Mouse (Mus musculus) MEL (cell line): Measurements from ENCODE around the gene Wdr89.

ENCODE experiments used
- CHD1 ChIP-seq: IDR thresholded peaks from 2 replicates; pipeline ENCODE4 v1.6.1; 2012; ENCODE audit warnings: low read depth, mild to moderate bottlenecking, inconsistent platforms, low read length, improper control_type of control experiment
- CTCF ChIP-seq, 3 experiments: IDR thresholded peaks in 2 of 3; conservative IDR thresholded peaks in 1 of 3; 2 replicates each; pipeline ENCODE4 v1.5.1; 2011 to 2012; ENCODE audit warnings: low read length in 3 of 3, low read depth in 2 of 3, mild to moderate bottlenecking in 2 of 3, improper control_type of control experiment in 1 of 3, inconsistent platforms in 1 of 3, mixed read lengths in 1 of 3, moderate library complexity in 1 of 3; ENCODE audit not compliant: control insufficient read depth in 1 of 3, insufficient read depth in 1 of 3, poor library complexity in 1 of 3, severe bottlenecking in 1 of 3
- JUND ChIP-seq: IDR thresholded peaks from 2 replicates; pipeline ENCODE4 v1.6.1; 2011; ENCODE audit warnings: low read depth, mild to moderate bottlenecking, improper control_type of control experiment, low read length
- MAX ChIP-seq: IDR thresholded peaks from 2 replicates; pipeline ENCODE4 v1.6.1; 2011; ENCODE audit warnings: low read length, improper control_type of control experiment
- MYB ChIP-seq: IDR thresholded peaks from 2 replicates; pipeline ENCODE4 v1.6.1; 2011; ENCODE audit warnings: mild to moderate bottlenecking, low read depth, low read length, improper control_type of control experiment
- POLR2A ChIP-seq, 2 experiments: IDR thresholded peaks; 2 replicates each; pipeline ENCODE4 v1.6.1; 2011 to 2012; ENCODE audit warnings: low read length in 2 of 2, mild to moderate bottlenecking in 2 of 2, control low read depth in 1 of 2, improper control_type of control experiment in 1 of 2, low read depth in 1 of 2, moderate library complexity in 1 of 2; ENCODE audit not compliant: control insufficient read depth in 1 of 2, insufficient read depth in 1 of 2, poor library complexity in 1 of 2
- RCOR1 ChIP-seq: IDR thresholded peaks from 2 replicates; pipeline ENCODE4 v1.6.1; 2012; ENCODE audit warnings: low read depth, mild to moderate bottlenecking, inconsistent platforms, low read length, improper control_type of control experiment
- USF1 ChIP-seq: IDR thresholded peaks from 2 replicates; pipeline ENCODE4 v1.6.1; 2014; ENCODE audit warnings: low read depth, mild to moderate bottlenecking, inconsistent platforms, low read length, improper control_type of control experiment, moderate library complexity
- ZMIZ1 ChIP-seq: IDR thresholded peaks from 2 replicates; pipeline ENCODE4 v1.6.1; 2012; ENCODE audit warnings: low read depth, mild to moderate bottlenecking, inconsistent platforms, low read length, improper control_type of control experiment, moderate library complexity

GRCm38 (mm10) chr12:75666939-75667338 is 2.4 kb downstream of the Wdr89 start:
- TF ChIP-seq MAX (no peak), CTCF (IDR thresholded peaks at IDR 0.05 in 2 of 3, conservative IDR thresholded peaks at IDR 0.05 in 1 of 3; ENCODE audit: control insufficient read depth in 1 of 3, insufficient read depth in 1 of 3, low read depth in 2 of 3, low read length in 3 of 3, poor library complexity in 1 of 3, severe bottlenecking in 1 of 3) (no peak), RCOR1 (no peak), JUND (no peak), ZMIZ1 (no peak), POLR2A (IDR thresholded peaks at IDR 0.05; ENCODE audit: control insufficient read depth in 1 of 2, insufficient read depth in 1 of 2, low read depth in 1 of 2, low read length in 2 of 2, poor library complexity in 1 of 2) (no peak), USF1 (no peak), MYB (no peak), CHD1 (no peak)
